Mouse (Mus musculus): ENCODE data around the gene Vill. TPM values are rescaled to one million over a fixed set of nuclear protein-coding genes. Genes with fewer than 3 reads are reported as not detected.

Vill gene
- polyA plus RNA-seq, 1 experiment from 2014 or later: 9.0 TPM

DNA sequence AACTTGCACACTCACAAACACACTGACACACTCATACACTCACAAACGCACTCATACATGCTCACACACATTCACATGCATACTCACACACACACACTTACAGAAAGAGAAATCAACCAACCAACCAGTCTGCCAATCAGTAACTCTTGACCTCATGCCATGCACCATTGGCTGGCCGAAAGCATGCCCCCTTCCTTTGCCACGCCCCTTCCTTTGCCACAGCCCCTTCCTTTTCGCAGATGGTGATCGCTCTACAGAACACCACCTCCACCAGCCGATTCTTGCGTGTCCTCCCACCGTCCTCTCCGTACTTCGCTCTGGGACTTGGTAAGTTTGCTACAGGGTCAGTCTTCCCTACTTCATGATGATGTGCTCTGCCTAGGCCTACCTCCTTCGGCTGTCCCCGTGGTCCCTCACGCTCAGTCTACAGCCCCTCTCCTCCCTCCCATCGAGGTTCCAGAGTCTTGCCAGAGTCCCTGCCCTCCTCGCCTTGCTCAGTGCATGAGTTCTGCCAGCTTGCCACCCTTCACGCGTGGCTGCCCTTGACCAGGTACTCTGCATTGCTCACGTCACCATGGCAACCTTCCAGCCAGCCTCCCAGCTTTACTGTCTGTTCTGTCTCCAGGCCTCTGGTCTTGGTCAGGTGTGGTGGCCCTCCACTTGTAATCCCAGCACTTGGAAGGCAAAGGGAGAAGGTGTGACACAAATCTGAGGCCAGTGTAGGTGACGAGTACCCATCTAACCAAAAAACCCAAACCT is 67.0 kb downstream of the Vill start:
- H3K4me2 ChIP-seq (ENCODE audit: low read depth, low read length): no peak overlapping the region
- no peak overlapping the region for H3K9ac ChIP-seq (ENCODE audit: low read length)
- no peak overlapping the region for H3K27ac ChIP-seq (ENCODE audit: low read length)
- H3K4me1 ChIP-seq (ENCODE audit: control insufficient read depth, insufficient read depth, low read length): no peaks in the 10 kb centered on the region
- no peaks in the 10 kb centered on the region for H3K9me3 ChIP-seq (replicated peaks; ENCODE audit: control insufficient read depth, low read length)
- H3K27me3 ChIP-seq (ENCODE audit: control insufficient read depth, insufficient read depth, low read length): no peaks in the 10 kb centered on the region
- H3K4me3 ChIP-seq (ENCODE audit: low read length): no peak overlapping the region
- H3K36me3 ChIP-seq (ENCODE audit: control insufficient read depth, insufficient read depth): no peaks in the 10 kb centered on the region
- WGBS: 82% methylated on average over 19 of the region's 19 CpGs
- no peak for ATAC-seq (replicated peaks; ENCODE audit: extremely low read depth, insufficient read depth, low FRiP score)

DNA sequence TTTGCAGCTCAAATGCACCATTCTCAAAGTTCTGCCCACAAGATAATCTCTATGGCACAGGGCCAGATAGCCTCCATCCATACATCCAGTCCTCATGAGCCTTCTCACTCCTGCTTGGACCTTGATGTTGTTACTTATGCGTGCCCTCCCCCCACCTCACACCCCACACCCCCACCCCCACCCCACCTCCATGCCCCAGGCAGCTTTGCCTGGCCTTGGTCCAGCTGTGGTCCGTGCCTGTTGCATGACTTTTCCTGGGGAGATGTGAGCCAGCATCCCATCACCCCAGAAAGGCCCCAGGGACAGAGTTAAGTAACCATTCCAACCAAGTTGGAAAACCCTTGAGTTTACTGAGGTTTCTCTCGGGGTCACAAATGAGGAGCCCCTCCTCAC is 67.6 kb downstream of the Vill start:
- WGBS: 62% methylated on average over 3 of the region's 3 CpGs
- H3K4me1 ChIP-seq (ENCODE audit: control insufficient read depth, insufficient read depth, low read length): no peaks in the 10 kb centered on the region
- ATAC-seq (replicated peaks; ENCODE audit: extremely low read depth, insufficient read depth, low FRiP score): no peak
- H3K27ac ChIP-seq (ENCODE audit: low read length): no peak overlapping the region
- H3K9ac ChIP-seq (ENCODE audit: low read length): no peak overlapping the region
- no peaks in the 10 kb centered on the region for H3K36me3 ChIP-seq (ENCODE audit: control insufficient read depth, insufficient read depth)
- H3K9me3 ChIP-seq (replicated peaks; ENCODE audit: control insufficient read depth, low read length): no peaks in the 10 kb centered on the region
- H3K4me2 ChIP-seq (ENCODE audit: low read depth, low read length): no peak overlapping the region
- no peaks in the 10 kb centered on the region for H3K27me3 ChIP-seq (ENCODE audit: control insufficient read depth, insufficient read depth, low read length)
- no peak overlapping the region for H3K4me3 ChIP-seq (ENCODE audit: low read length)

Small RNA genes within 50 kb of the gene (microRNA-seq; reads per million reads assigned to microRNA genes)
- 7.3 reads per million, percentile 23 among the genes with 10 or more reads in this experiment for gene Mir26a-1

Other genes starting within 250 kb of the Vill start
- gene Ctdspl, start 126.3 kb upstream of the Vill start, polyA plus RNA-seq (2015; fragmentation: Nextera tagmentation; extraction: Ambion mirVana): 8.1 and 9.3 TPM in 2 replicates
- gene Plcd1, start 40.7 kb downstream of the Vill start, polyA plus RNA-seq (2015; fragmentation: Nextera tagmentation; extraction: Ambion mirVana): 23.0 and 23.8 TPM in 2 replicates
- 0.67 and 0.84 TPM in 2 replicates for gene Dlec1, start 49.7 kb downstream of the Vill start, polyA plus RNA-seq (2015; fragmentation: Nextera tagmentation; extraction: Ambion mirVana)
- gene Acaa1b, start 104.3 kb downstream of the Vill start, polyA plus RNA-seq (2015; fragmentation: Nextera tagmentation; extraction: Ambion mirVana): 1.4 and 2.0 TPM in 2 replicates
- gene Gm47289, start 106.4 kb downstream of the Vill start, polyA plus RNA-seq (2015; fragmentation: Nextera tagmentation; extraction: Ambion mirVana): not detected in 2 replicates
- not detected in 2 replicates for gene Slc22a13, start 156.3 kb downstream of the Vill start, polyA plus RNA-seq (2015; fragmentation: Nextera tagmentation; extraction: Ambion mirVana)

Measured in heart, embryonic 16.5 days (tissue).